Mouse (Mus musculus): ENCODE measurements around the gene Adamtsl1.
A peak's percentile ranks its signal among the peaks of the same experiment; 100 is the strongest.

Gene Adamtsl1

DNA sequence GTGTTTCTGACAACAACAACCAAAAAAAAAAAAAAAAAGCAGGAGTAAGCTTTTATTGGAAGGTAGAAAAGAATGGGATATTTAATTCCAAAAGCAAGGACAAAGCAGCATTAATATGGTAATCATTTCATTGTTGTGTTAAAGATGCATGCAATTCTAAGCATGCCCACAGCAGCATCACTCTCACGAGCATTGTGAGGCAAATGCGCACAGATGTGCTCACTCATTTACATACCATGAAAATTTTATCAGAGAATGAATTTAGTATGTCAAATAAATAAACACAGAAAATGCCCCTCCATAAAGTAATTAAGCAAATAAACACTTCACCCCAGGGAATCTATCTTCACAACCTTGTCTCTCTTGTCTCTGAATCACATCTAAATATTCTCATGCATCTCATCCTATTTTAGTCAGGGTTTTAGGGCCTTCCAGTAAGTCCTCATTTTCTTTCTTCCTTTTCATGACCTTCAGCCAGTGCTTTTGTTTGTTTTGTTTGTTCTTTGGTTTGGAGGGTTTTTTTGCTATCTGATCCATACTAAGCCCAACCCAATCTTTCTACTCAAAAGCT lies 728.0 kb downstream of the Adamtsl1 start:
- DNase-seq: no peak

GRCm38 (mm10) chr4:86270085-86270484 lies 756.1 kb downstream of the Adamtsl1 start:
- DNase-seq: no peak

GRCm38 (mm10) chr4:86273703-86274355 lies 759.9 kb downstream of the Adamtsl1 start:
- DNase-seq: no peak

DNA sequence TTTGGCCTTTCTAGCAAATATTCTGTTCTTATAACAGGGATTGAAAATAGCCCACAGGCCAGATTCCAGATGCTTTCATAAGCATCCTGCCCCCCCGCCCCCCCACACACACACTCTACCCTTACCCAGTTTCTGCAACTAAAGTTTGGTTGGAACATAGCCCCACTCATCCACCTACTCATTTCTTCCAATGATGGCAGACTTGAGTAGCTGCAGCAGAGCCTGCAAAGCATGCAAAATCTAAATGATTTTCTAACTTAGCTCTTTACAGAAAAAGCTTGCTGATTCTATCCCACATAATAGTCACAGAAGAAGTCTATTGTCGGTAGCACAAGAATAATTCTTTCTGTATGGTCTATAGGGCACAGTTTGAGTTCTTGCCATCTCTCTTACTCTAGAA lies 760.7 kb downstream of the Adamtsl1 start:
- DNase-seq: peak; percentile 38

GRCm38 (mm10) chr4:86276021-86276813 lies 762.2 kb downstream of the Adamtsl1 start:
- no peak for DNase-seq

- DNase-seq: no peak
These were observed 764.6 kb downstream of the Adamtsl1 start for GRCm38 (mm10) chr4:86278546-86278945.

- no peak for DNase-seq
These were observed 772.6 kb downstream of the Adamtsl1 start for GRCm38 (mm10) chr4:86286572-86286971.

- DNase-seq: no peak
These were observed 774.3 kb downstream of the Adamtsl1 start for GRCm38 (mm10) chr4:86288264-86288663.

DNA sequence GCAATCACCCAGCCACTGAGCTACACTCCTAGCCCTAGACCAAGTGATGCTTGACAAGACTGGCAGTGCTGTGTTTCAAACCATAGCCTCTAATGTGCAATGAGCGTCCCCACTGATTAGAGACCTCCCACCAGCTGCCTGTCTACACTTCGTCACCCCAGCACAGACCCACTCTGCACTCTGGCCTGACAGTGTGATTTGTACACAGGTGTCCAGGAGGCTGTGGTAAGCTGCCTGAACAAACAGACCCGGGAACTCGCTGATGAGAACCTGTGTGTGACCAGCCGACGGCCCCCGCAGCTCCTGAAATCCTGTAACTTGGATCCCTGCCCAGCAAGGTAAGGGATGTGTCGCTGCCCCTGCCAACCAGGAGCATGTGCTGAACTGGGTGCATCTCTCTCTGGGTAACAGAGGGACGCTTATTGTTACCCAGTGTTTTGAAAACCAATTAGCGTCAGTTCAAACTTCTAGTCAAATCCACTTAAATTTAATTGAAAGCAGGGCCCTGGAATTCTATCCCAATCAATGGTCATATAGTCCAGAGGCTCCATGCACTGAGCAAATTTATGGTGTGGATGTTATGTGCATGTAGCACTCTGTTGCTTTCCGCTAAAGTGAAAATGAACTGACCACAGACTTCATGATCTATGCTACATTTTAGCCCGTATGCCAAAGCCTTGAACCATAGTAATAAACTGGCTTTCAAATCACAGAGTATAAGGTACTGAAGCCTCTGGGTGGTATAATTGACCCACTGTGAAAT lies 775.7 kb downstream of the Adamtsl1 start:
- no peak for DNase-seq

DNA sequence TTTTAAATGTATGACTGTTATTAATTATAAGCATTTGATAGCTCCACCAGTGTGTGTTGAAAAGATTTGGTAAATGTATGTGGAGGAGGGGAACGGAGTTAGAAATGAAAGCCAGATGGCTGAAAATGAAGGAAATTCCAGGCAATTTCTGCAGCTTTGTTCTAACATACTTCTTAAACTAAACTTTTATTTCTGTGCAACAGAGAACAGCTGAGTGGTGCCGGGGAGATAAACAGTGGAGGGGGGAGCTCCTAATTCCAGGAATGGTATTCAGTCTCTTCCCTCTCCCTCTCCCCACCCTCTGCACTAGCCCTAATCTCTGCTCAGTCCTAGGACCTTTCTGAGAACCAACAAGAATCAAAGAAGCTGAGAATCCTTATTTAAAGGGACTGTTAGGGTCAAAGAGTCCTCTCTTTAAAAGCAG lies 780.9 kb downstream of the Adamtsl1 start:
- DNase-seq: no peak

GRCm38 (mm10) chr4:86301469-86301868 lies 787.5 kb downstream of the Adamtsl1 start:
- no peak for DNase-seq

DNA sequence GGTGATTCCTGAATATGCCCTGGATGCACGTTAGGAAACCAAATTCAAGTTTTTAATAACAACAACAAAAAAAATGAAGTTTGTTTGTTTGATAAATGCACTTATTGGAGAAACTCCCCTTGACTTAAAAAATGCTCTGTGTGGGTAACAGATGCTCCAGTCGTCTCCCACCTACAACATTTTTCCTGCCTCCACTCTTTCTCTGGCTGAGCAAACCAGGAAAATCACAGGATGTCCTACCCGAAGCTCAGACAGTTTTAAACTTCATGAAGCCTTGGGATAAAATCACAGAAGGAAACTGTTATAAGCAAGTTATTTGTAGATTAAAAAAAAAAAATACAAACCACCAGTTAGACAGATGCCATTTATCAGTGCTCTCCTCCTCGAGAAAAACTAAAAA lies 788.1 kb downstream of the Adamtsl1 start:
- DNase-seq: peak; percentile 18

GRCm38 (mm10) chr4:86306753-86307152 lies 792.8 kb downstream of the Adamtsl1 start:
- DNase-seq: no peak

DNA sequence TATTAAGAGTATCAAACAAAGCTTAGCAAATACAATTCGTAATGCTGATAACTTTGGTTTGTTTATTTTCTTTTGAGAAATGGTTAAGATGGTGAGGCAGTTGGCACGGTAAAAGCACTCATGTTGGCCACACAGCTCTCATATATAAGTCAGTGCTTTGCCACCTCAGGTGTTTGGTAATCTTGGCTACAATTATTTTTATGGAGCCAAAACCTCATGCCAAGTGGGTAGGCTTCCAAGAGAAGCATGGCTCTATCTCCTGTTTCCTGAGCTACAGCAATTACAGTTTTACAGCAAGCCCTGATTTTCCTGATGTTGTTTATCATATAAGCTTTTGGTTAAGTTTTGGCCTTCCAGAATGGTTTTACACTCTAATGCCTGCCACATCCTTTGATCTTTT lies 795.2 kb downstream of the Adamtsl1 start:
- DNase-seq: no peak

- DNase-seq: no peak
These were observed 797.1 kb downstream of the Adamtsl1 start for GRCm38 (mm10) chr4:86310806-86311730.

DNA sequence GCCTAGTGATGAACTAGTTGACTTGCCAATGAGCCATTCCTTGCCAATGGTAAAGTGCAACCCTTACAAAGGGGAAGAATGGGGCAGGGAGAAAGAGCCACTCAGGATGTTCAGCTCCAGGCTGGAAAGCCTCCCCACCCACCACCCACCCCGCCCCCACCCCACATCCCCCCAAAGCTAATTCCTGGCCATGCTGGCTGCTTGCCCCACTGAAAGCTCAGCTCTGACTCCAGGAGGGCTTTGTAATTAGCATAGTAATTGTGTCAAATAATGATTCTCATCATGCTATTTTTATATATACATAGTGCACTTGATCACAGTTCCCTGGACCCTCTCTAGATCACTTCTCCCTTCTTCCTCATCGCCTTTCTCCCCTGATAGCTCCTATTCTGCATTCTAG lies 798.4 kb downstream of the Adamtsl1 start:
- no peak for DNase-seq

DNA sequence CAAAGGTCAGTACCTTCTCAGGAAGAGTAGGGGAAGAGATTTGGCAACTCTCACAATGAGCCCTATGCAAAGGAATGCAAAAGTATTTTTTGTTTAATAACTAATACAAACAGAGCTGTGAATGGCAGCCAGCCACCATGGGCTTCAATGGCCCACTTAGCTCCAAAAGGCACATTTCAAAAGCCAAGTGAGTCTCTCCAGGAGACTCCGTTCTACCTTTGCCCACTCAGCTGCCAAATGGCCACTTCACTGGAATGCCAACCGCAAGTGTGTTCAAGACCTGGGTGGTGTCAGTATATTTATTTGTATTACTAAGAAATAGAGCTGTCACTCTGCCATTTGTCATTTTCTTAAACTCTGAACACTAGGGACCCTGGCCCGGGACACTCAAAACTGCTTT lies 800.5 kb downstream of the Adamtsl1 start:
- DNase-seq: no peak

DNA sequence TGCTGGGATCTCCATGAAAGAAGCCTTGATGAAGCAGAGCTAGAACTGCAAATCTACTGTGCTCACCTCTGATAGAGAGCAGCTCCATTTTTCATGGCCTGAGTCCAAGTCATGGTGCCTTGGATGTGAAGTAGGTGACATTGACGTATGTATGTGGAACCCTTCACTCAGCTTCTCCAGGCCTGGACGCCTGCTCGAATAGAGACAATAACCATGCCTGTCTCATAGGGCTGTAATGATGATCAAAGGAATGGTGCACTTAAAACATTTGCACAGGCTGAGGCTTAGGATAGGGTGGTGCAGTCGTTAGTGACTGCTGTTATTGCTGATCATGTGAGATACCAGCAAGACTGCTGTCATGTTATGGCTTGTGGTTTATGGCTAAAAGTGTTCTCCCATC lies 801.1 kb downstream of the Adamtsl1 start:
- DNase-seq: no peak

GRCm38 (mm10) chr4:86317916-86318542 lies 804.1 kb downstream of the Adamtsl1 start:
- no peak for DNase-seq

DNA sequence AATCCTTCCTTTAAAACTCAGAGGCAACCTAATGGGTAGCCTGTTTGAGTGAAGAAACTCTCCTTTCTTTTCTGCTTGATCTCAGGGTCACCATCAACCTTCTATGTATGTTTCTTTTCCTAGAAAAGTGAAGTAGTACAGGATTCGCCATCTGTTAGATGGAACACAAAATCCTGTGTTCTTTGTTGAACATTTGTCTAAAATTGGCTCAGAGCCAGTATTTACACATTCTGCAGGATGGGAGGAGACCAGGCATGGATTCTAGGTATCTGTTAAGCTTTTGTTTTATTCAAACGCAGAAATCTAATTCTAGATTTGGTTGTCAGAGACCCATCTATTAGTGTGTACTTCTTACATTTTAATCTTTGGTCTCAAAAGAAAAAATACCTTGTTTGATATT lies 811.4 kb downstream of the Adamtsl1 start:
- DNase-seq: no peak

GRCm38 (mm10) chr4:86326003-86326402 lies 812.0 kb downstream of the Adamtsl1 start:
- no peak for DNase-seq

DNA sequence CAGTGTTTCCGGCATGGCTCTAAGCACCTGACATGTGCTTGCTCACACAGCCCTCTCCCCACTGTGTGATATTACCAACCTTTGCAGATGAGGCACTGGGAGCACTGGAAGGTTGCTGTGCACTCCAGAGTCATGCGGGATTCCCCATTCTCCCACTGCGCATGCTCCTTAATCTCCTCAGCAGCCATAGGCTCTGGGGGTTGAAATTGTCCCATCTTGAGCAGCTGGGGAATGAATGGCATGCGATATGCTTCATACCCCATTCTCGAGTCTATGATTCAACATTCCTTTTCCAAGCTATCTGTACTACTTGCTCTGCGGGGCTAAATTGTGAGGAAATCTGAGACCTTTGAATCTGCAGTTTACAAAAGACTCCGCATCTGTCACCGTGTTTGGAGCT lies 812.7 kb downstream of the Adamtsl1 start:
- DNase-seq: no peak
